Mouse (Mus musculus): ENCODE results near the gene Cd47. TPM values are rescaled to one million over a fixed set of nuclear protein-coding genes. Genes with fewer than 3 reads are reported as not detected.

The Cd47 gene
- polyA plus RNA-seq, 1 experiment from 2014 or later: 40.0 TPM

GRCm38 (mm10) chr16:49951288-49951691, 151.0 kb downstream of the Cd47 start:
- Histone ChIP-seq H3K9me3 (0 out of 2 replicates have a peak, but pooled peaks cover 4% of the 10 kb centered on the region), H3K4me1 (replicated peaks) (no peaks in the 10 kb centered on the region), H3K4me2 (no peak overlapping the region), H3K4me3 (replicated peaks) (no peak overlapping the region), H3K9ac (replicated peaks) (no peak overlapping the region), H3K27ac (no peak overlapping the region), H3K36me3 (no peaks in the 10 kb centered on the region), H3K27me3 (no peaks in the 10 kb centered on the region)
- WGBS: 87% methylated on average over 2 of the region's 2 CpGs
- ATAC-seq (ENCODE audit: insufficient number of reproducible peaks, insufficient read depth, low FRiP score, low TSS enrichment, low read depth): no peak

DNA sequence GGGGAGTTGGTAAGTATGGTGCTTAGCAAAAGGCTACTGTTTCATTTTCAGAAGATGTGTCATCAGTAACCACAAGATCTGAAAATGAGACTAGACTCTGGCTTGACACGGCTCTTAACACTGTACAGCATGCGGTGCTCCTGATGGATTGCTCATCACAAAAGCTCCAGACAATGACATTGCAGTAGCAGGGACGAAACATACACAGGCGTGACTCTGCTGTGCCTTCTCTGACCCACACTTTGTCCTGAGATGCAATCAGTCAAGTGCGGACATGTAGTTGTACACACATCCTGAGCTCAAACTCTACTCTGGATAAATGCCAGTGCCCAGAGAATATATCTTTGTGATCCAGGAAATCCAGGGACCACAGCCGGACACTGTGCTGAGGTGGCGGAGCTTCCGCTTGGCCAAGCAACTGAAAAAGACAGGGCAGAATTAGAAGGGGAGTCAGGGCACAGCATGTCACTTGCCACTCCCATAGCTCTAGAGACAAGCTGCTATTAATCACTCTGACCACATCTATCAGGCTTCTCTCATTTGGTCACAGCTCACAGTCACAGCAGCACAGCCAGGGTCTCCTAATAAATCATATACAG, 151.7 kb downstream of the Cd47 start:
- no peaks in the 10 kb centered on the region for H3K36me3 ChIP-seq
- no peaks in the 10 kb centered on the region for H3K27me3 ChIP-seq
- no peak for ATAC-seq (ENCODE audit: insufficient number of reproducible peaks, insufficient read depth, low FRiP score, low TSS enrichment, low read depth)
- H3K4me2 ChIP-seq: no peak overlapping the region
- H3K9ac ChIP-seq (replicated peaks): no peak overlapping the region
- H3K4me1 ChIP-seq (replicated peaks): no peaks in the 10 kb centered on the region
- no peak overlapping the region for H3K27ac ChIP-seq
- 86% methylated on average over 8 of the region's 8 CpGs for WGBS
- no peak overlapping the region for H3K4me3 ChIP-seq (replicated peaks)
- 0 out of 2 replicates have a peak, but pooled peaks cover 4% of the 10 kb centered on the region for H3K9me3 ChIP-seq

DNA sequence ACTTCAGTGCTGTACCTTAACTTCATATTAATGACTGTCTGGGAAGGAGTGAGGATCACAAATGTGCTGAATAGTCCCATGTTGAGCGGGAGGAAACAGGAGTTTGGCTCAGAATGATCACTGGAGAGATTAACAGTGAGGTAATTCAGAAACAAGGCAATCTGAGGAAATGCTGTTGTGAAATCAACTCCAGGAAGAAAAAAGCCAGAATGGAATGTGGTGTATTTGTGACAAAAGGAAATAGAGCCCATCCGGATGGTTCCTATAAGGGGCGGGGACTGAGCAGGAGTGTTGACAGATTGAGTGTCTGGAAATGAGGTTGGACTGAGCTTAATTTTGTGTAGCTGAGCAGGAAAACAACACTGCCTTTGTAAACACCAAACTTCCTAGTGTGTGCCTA, 153.5 kb downstream of the Cd47 start:
- Histone ChIP-seq H3K4me2 (no peak overlapping the region), H3K27me3 (no peaks in the 10 kb centered on the region), H3K4me1 (replicated peaks) (no peaks in the 10 kb centered on the region), H3K36me3 (no peaks in the 10 kb centered on the region), H3K4me3 (replicated peaks) (no peak overlapping the region), H3K9ac (replicated peaks) (no peak overlapping the region), H3K27ac (no peak overlapping the region), H3K9me3 (0 out of 2 replicates have a peak, but pooled peaks cover 4% of the 10 kb centered on the region)
- no peak for ATAC-seq (ENCODE audit: insufficient number of reproducible peaks, insufficient read depth, low FRiP score, low TSS enrichment, low read depth)
- WGBS: 49% methylated on average over 3 of the region's 3 CpGs

DNA sequence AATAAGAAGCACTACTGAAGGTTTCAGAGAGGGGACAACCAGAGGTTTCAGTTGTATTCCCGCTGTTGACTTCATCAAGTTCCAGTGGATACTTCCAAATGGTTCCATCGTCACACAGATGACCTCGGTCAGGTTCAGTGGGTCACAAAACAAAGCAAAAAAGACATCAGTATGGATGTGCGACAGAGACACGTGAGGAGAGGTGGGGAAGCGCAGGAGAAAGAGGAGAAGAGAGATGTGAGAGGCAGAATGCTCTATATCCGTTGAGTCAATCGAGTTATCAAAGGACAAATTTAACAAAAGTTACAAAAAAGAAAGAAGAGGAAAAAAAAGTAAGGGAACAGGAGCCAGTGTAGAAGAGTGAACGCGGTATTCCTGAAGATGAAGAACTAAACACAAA, 154.6 kb downstream of the Cd47 start:
- ATAC-seq (ENCODE audit: insufficient number of reproducible peaks, insufficient read depth, low FRiP score, low TSS enrichment, low read depth): no peak
- 97% methylated on average over 10 of the region's 10 CpGs for WGBS

GRCm38 (mm10) chr16:49955325-49955724, 155.0 kb downstream of the Cd47 start:
- Histone ChIP-seq H3K4me3 (replicated peaks) (no peak overlapping the region), H3K4me2 (no peak overlapping the region), H3K27ac (no peak overlapping the region), H3K4me1 (replicated peaks) (no peaks in the 10 kb centered on the region), H3K9ac (replicated peaks) (no peak overlapping the region), H3K9me3 (0 out of 2 replicates have a peak, but pooled peaks cover 4% of the 10 kb centered on the region), H3K27me3 (no peaks in the 10 kb centered on the region), H3K36me3 (no peaks in the 10 kb centered on the region)
- WGBS: 95% methylated on average over 2 of the region's 2 CpGs
- ATAC-seq (ENCODE audit: insufficient number of reproducible peaks, insufficient read depth, low FRiP score, low TSS enrichment, low read depth): no peak

More for the DNA sequence above, 154.6 kb downstream of the Cd47 start:
- H3K4me1 ChIP-seq (replicated peaks): no peaks in the 10 kb centered on the region
- H3K36me3 ChIP-seq: no peaks in the 10 kb centered on the region
- no peak overlapping the region for H3K9ac ChIP-seq (replicated peaks)
- 0 out of 2 replicates have a peak, but pooled peaks cover 4% of the 10 kb centered on the region for H3K9me3 ChIP-seq
- no peak overlapping the region for H3K27ac ChIP-seq
- no peak overlapping the region for H3K4me3 ChIP-seq (replicated peaks)
- no peak overlapping the region for H3K4me2 ChIP-seq
- H3K27me3 ChIP-seq: no peaks in the 10 kb centered on the region

- ATAC-seq (ENCODE audit: insufficient number of reproducible peaks, insufficient read depth, low FRiP score, low TSS enrichment, low read depth): no peak
- Histone ChIP-seq H3K9ac (replicated peaks) (no peak overlapping the region), H3K4me1 (replicated peaks) (no peaks in the 10 kb centered on the region), H3K9me3 (no peaks in the 10 kb centered on the region), H3K4me2 (no peak overlapping the region), H3K4me3 (replicated peaks) (no peak overlapping the region), H3K36me3 (no peaks in the 10 kb centered on the region), H3K27ac (no peak overlapping the region), H3K27me3 (no peaks in the 10 kb centered on the region)
- WGBS: 53% methylated on average over 2 of the region's 2 CpGs
Measured at GRCm38 (mm10) chr16:49955952-49956351, 155.6 kb downstream of the Cd47 start.

DNA sequence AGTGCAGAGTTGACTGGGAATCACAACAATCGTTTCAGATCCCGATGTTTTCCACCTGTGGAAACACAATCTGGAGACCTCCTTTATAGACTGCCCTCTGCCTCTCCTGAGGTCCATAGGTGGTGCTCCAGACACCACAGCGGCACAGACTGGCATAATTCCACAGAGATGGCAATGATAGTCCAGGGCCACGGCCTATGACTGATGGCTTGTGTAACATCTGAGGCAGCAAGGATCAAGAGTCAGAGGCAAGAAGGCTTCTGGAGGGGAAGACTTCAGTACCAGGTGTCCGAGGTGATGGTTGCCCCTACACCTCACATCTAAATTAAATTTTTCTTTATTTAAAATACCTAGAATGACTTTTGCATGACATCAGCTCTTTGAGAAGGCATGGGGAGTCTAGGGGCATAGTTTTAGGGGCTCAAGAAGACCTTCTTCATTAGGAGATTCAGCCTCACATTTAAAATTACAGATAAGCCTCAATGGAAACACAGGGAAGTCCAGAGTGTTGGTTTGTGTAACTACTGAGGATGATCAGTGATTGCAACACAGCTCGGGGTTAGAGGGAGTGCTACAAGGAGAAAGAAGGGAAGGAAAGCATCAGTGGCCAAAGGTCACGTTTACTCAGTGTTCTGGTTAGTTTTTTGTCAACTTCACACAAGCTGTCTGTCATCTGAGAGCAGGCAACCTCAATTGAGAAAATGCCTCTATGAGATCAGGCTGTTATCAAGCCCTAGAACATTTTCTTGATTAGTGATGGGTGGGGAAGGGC, 156.4 kb downstream of the Cd47 start:
- Histone ChIP-seq H3K9me3 (no peaks in the 10 kb centered on the region), H3K4me1 (replicated peaks) (no peaks in the 10 kb centered on the region), H3K4me3 (replicated peaks) (no peak overlapping the region), H3K4me2 (no peak overlapping the region), H3K9ac (replicated peaks) (no peak overlapping the region), H3K27ac (no peak overlapping the region), H3K36me3 (no peaks in the 10 kb centered on the region), H3K27me3 (no peaks in the 10 kb centered on the region)
- no peak for ATAC-seq (ENCODE audit: insufficient number of reproducible peaks, insufficient read depth, low FRiP score, low TSS enrichment, low read depth)
- 83% methylated on average over 7 of the region's 7 CpGs for WGBS

DNA sequence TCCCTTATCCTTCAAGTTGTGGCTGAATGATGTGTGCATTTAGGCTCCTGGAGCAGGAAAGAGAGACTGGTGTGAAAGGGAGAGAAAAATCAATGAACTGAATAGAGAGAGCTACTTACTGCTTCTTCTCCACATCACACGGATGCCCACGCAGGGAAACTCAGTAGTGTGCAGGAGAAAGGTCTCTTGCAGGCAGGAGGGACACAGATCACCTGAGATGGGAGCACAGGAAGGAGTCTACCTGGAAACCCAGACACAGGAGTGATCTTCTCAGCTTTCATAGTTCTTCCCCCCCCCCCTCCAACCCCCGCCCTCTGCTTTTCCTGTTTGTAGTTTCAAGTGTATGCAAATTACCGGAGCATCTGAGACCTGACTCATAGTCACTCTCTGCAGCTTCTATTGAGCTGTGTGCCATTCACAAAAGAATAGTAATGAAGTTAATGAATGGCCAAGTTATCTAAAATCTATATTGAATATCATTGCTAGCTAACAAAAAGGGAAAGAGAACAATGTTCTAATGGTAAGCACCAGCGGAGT, 158.6 kb downstream of the Cd47 start:
- H3K4me3 ChIP-seq (replicated peaks): no peak overlapping the region
- H3K9ac ChIP-seq (replicated peaks): no peak overlapping the region
- 88% methylated on average over 5 of the region's 5 CpGs for WGBS
- no peaks in the 10 kb centered on the region for H3K36me3 ChIP-seq
- H3K4me1 ChIP-seq (replicated peaks): no peaks in the 10 kb centered on the region
- no peaks in the 10 kb centered on the region for H3K9me3 ChIP-seq
- H3K27ac ChIP-seq: no peak overlapping the region
- ATAC-seq (ENCODE audit: insufficient number of reproducible peaks, insufficient read depth, low FRiP score, low TSS enrichment, low read depth): no peak
- H3K4me2 ChIP-seq: no peak overlapping the region
- no peaks in the 10 kb centered on the region for H3K27me3 ChIP-seq

- Histone ChIP-seq H3K27ac (no peak overlapping the region), H3K4me1 (replicated peaks) (peaks cover 7% of the 10 kb centered on the region), H3K9ac (replicated peaks) (no peak overlapping the region), H3K36me3 (no peaks in the 10 kb centered on the region), H3K27me3 (no peaks in the 10 kb centered on the region), H3K4me3 (replicated peaks) (no peak overlapping the region), H3K9me3 (no peaks in the 10 kb centered on the region), H3K4me2 (no peak overlapping the region)
- ATAC-seq (ENCODE audit: insufficient number of reproducible peaks, insufficient read depth, low FRiP score, low TSS enrichment, low read depth): no peak
- WGBS: 81% methylated on average over 3 of the region's 3 CpGs
Measured at GRCm38 (mm10) chr16:49962305-49962704, 162.0 kb downstream of the Cd47 start.

- H3K9me3 ChIP-seq: no peaks in the 10 kb centered on the region
- H3K27me3 ChIP-seq: no peaks in the 10 kb centered on the region
- WGBS: 39% methylated on average over 7 of the region's 7 CpGs
- ATAC-seq (ENCODE audit: insufficient number of reproducible peaks, insufficient read depth, low FRiP score, low TSS enrichment, low read depth): no peak
- no peak overlapping the region for H3K4me3 ChIP-seq (replicated peaks)
- H3K4me1 ChIP-seq (replicated peaks): peaks cover 7% of the 10 kb centered on the region
- no peak overlapping the region for H3K27ac ChIP-seq
- no peak overlapping the region for H3K9ac ChIP-seq (replicated peaks)
- H3K36me3 ChIP-seq: no peaks in the 10 kb centered on the region
- H3K4me2 ChIP-seq: no peak overlapping the region
Measured at GRCm38 (mm10) chr16:49964321-49964986, 164.1 kb downstream of the Cd47 start.
